Mouse (Mus musculus) cerebellum, postnatal 4 days (tissue): ENCODE results near the gene Pou2f1.

ENCODE experiments used
- DNase-seq, 2 experiments: peaks; one replicate each; pipeline ENCODE4 v3.0.0; 2022; ENCODE audit warnings: low spot score in 2 of 2, mixed read lengths in 1 of 2

The Pou2f1 gene

GRCm38 (mm10) chr1:165848417-165848816, 154.1 kb downstream of the Pou2f1 start:
- DNase-seq: no peak

- no peak for DNase-seq
Observed at GRCm38 (mm10) chr1:165845366-165845765, 157.1 kb downstream of the Pou2f1 start.

DNA sequence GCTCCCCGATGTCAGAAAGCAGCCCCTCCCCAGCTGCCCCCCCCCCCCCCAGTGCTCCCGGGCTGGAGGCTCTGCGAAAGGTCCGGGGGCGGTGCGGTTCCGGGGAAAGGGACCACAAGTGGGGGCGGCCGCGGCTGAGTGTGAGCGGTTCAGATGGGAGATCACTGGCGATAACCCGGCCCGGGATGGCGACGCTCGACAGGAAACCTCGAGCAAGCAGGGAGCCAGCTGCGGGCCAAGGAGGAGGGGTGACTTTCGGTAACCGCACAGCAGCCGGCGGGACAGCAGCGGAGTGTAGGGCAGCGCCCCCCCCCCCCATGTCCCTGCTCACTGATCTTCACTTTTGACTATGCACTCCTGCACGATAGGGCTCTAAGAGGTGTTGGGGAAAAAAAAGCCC, 157.5 kb downstream of the Pou2f1 start:
- no peak for DNase-seq

DNA sequence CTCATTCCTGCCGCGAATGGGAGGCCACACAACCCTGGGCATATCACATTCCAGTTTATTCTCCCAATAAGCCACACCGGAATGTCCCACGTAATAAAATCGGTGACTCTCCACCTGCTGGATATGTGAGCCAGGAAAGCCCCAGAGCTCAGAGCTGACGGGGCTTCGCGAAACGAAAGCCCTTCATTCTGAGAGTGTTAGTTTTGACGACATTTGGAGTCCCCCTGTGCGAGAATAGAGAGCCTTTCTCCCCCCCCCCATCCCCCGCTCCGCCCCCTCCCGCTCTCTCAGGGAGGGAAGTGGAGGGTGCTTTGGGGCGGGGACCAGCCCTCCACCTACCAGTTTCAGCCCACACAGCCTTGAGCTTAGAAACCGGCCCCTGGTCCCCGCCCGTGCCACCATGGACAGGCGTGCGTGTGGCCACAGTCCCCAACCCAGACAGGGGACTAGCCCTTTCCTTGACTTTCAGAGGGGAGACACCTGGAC, 158.0 kb downstream of the Pou2f1 start:
- DNase-seq: no peak

- DNase-seq: no peak
Observed at GRCm38 (mm10) chr1:165843586-165843985, 158.9 kb downstream of the Pou2f1 start.

GRCm38 (mm10) chr1:165842170-165842569, 160.3 kb downstream of the Pou2f1 start:
- DNase-seq: no peak

DNA sequence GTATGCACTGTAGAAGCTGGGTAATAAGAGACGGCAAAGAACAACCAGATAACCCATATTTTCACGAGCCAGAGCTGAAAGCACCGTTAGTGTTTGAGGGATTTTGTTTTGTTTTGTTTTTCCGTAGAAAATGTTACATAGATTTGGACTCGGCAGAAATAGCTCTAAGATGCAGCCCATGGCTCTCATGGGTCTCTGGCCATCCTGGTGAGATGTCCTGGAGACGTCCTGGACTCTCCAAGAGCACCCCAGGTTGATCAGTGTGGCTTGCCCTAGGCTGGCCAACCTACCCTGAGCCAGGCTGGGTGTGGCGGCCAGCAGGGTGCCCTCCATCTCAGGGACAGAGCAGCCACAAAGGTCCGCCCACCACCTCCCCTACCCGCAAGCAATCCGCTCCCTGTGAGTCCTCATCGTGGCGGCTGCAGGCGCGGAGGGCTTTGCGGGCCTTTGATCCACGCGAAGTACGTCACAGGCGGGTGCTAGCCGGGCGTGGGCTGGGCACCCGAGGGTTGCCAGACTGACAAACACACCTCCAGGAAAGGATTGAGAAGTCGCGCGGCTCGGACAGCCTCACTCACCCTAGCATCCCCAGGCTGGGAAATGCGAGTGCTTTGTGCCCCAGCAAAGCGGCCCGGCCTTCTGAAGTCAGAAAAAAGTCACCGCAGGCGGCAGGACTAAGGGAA, 161.8 kb downstream of the Pou2f1 start:
- no peak for DNase-seq

DNA sequence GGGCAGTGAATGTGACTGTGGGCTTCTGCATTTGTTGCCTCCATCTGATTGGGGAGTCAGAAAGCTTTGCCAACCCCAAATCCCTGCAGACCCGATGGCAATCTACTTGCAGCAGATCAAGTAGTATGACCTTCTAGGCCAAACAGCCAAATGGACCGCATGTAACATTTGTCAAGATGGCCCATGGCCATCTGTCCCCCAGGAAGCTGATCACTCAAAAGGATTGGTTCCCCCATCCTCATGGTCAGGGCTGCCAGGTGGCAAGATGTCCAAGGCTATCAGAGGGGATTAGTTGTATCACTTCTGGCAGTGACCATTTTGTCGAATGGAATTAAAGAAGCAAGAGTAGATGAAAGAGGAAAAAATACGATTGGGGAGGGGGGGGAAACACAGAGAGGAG, 163.3 kb downstream of the Pou2f1 start:
- peak in 1 of 2 experiments; percentile 50 for DNase-seq

DNA sequence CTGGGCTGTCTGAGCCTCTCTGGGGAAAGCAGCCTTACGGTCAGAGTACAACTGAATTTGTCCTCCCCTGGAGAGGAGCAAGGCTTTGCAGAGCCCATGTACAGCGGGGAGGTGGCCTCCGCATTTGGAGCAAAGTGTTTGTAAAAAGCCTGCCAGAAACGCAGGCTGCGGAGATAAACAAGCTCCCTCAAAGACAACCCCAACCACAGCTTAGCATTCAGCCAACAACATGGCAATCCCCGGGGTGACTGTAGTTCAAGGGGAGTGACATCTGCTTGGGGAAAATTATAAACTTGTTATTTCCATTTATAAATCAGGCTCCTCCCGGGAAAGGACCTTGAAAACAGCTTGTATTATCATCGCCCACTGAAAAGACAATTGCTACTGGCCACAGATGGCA, 164.9 kb downstream of the Pou2f1 start:
- DNase-seq: no peak

DNA sequence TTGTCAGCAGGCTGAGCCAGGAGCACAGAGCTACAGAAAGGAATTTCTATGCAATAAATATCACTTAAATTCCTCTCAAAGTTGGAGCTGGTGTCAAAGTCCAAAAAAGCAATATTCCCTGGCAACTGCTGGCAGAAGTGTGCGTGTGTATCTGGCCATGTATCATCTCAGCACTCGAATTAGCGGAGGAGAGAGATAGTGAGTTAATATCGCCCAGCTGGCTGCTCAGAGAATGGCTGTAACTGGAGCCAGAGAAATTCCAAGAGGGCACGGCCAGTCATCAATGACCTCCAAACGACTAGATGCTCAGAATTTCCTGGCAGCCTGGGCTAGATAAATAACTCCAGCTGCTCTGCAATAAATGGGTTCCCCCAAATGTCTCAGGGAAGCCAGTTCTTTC, 166.0 kb downstream of the Pou2f1 start:
- DNase-seq: no peak

DNA sequence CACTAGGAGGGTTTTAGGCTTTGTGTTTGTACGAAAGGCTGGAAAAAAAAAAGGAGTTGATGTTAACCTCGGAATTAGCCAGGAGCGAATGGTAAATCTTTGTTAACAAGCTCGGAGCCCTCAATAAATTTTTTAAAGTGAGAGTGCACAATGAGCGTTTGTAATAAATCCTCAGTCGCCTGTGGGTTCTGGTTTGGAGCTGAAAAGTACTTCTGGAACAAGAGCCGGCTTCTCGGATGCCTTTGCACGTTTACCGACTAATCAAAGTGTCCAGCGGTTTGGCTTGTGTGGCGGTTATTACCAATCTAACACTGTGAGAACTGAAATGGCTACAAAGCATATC, 167.9 kb downstream of the Pou2f1 start:
- no peak for DNase-seq

DNA sequence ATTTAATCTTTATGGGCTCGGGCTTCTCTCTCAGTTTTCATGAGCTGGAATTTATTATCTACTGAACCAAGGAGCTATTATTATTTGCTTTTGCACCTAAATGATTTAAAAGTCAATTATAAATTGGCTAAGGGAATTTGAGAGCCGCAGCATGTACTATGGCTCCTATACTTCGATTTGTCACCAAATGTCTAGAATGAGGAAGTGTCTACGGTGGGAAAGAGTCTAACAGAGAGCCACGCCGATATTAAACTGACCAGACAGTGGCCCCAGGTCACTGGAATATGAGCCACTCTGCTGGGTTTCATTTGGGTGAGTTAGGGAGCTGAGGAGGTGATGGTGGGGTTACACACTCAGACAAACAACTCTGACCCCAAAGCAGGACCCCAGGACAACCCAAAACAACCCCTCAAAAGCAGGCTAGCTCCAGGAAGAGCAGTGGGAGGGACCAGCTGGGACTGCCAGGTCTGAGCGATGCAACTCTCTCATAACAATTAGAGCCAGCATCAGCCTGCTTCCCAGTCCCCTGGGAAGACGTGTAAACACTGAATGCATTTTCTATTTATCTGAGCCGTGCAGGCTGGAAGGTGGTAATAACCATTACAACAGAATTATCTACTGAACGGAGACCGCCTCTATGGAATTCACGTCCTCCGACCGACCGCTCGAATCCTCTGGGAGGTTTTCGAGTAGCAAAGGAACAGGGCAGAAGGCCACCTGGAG, 168.4 kb downstream of the Pou2f1 start:
- DNase-seq: no peak

GRCm38 (mm10) chr1:165833244-165833643, 169.2 kb downstream of the Pou2f1 start:
- DNase-seq: no peak

DNA sequence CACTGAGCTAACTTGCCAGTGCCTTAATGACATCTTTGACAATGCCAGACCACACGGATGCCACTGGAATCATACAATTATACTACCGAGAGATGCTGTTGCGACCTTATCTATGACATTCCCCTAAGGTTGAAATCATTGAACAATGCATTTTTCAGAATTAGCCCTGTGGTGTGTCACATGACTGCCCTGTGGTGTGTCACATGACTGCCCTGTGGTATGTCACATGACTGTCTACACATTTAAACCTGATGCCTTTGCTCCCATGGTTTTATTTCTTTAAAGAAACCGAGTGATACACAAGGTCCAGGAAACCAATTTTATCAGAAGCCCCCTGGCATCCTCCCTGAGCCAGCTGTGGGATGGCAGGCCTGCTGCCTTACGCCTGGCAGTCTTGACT, 172.6 kb downstream of the Pou2f1 start:
- DNase-seq: no peak

DNA sequence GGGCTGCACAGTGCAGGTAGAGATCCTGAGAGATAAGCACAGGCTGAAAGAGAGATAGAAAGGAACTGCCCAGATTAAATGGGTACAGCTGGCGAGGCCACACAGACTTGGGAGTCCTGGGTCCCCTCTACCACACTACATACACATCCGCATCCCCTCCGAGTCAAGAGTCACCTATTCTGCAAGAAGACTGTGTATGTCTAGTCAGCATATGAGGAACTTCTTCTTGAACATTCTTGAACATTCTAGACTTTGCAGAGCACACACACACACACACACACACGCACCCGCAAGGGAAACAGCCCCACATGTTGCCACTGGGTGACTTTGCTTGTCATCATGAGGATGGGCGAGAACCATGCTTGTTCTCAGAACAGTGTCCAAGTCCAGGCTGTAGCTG, 173.9 kb downstream of the Pou2f1 start:
- no peak for DNase-seq

DNA sequence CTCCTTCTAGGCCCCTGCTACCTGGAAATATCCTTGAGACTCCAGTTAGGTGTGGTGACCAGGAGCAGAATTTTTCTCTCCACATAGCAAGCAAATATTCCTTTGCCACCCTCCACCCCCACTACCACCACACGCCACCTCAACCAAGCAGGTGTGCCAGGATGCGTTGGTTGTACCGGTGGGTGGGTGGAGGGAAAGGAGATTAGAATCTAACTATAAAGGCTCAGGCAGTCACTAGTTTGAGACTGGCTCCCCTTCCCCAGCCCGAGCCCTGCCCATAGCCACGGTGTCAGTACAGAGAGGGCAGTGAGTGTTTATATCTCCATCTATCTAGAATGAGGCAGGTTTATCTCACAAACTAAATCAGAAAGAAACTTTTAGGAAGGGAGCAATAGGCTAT, 174.3 kb downstream of the Pou2f1 start:
- DNase-seq: no peak

DNA sequence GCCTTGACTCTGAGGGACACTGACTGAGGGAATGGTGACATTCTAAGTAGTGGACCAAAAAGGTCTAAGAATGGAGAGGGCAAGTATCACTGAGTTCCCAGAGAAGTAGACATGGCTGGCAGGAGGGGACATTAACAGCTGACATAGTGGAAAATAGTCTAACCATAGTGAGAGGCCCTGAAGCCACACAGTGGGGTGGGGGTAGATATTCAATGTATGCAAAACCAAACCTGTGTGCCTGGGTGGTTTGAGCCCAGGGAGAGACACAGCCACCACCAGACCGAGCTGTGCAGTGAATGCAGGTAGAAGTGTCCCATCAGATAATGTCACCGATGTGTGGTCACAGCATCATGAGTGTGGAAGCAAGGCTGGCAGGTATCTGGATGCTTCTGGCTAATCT, 180.4 kb downstream of the Pou2f1 start:
- no peak for DNase-seq

GRCm38 (mm10) chr1:165819147-165819546, 183.3 kb downstream of the Pou2f1 start:
- DNase-seq: no peak

GRCm38 (mm10) chr1:165818145-165818860, 184.2 kb downstream of the Pou2f1 start:
- no peak for DNase-seq

DNA sequence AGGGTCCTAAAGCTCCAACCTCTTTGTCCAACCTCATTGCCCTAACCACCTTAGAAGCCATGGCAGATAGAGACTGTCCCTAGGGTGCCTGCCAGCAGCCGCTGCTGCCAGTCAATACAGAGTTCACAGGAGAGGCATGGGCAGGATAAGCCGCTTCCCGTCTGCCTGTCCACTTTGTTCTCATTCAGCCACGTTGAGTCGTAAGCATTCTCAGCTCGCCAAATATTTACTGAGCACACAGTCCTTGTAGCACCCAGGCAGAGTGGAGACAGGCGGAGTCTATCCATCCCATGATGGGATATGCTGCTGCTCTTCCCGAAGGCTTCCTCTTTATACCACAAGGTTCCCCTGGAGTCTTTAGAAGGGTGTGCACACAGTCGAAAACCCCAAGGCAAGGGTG, 185.2 kb downstream of the Pou2f1 start:
- no peak for DNase-seq

- DNase-seq: no peak
Observed at GRCm38 (mm10) chr1:165816391-165816790, 186.1 kb downstream of the Pou2f1 start.
